Mouse (Mus musculus): ENCODE measurements around the gene Mgat4b. TPM values are rescaled to one million over a fixed set of nuclear protein-coding genes. Genes with fewer than 3 reads are reported as not detected.

The Mgat4b gene
- polyA plus RNA-seq, 1 experiment from 2014 or later, result 18.7 TPM

DNA sequence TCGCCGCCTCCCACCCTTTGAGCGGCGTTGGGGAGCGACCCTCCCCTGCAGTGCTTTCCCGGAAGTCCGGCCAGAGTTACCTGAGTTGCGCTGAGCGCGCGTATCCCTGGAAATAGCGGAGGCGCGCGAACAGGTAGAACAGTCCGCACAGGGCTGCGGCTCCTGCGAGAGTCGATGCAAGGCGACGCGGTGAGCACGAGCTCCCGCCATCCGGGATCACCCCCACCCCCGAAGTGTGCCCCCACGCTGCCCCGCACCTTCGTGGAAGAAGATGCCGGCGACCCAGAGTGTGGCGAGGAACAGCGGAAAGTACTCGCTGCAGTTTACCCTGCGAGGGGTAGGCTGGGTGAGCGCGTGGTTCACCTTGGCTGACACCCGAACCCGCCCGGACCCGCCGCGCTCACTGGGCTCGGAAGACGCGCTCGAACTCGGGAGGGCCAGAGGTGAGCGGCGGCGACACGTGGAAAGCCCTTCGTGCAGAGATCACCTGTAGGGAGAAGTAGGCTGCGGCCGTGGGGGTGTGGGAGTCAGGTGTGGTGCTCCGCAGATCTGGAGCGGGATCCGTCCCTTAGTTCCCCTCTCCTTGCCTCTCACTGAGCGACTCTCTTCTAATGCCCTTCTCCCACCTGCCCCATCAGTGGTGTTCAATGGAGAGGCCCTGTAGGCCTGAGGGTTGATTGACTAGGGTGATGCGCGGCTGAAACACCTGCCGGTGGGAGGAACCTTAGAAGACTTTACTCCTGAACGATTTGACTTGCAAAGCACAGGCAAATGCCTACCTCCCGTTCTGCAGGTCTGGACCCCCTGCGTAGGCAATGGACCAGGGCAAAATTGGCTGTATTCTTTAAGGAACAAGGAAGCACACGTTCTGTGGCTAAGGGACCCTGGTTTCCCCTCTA lies 26.5 kb downstream of the Mgat4b start:
- Histone ChIP-seq H3K9ac (ENCODE audit: low read length) (peak overlapping the region; percentile 61), H3K4me2 (peak overlapping the region; percentile 94), H3K27ac (ENCODE audit: low read depth, low read length) (no peak overlapping the region), H3K4me3 (ENCODE audit: low read depth, low read length) (peak overlapping the region; percentile 56), H3K36me3 (ENCODE audit: control insufficient read depth, insufficient read depth, low read length) (peaks cover 13% of the 10 kb centered on the region), H3K4me1 (ENCODE audit: control insufficient read depth, insufficient read depth, low read length) (peaks cover 12% of the 10 kb centered on the region), H3K9me3 (ENCODE audit: control insufficient read depth, low read length) (no peaks in the 10 kb centered on the region), H3K27me3 (ENCODE audit: control insufficient read depth, insufficient read depth, low read length) (peaks cover 20% of the 10 kb centered on the region)
- DNase-seq (ENCODE audit: low spot score, missing footprints), result no peak
- WGBS, result 2% methylated on average over 66 of the region's 66 CpGs
- ATAC-seq (ENCODE audit: low FRiP score), result peak; percentile 38

DNA sequence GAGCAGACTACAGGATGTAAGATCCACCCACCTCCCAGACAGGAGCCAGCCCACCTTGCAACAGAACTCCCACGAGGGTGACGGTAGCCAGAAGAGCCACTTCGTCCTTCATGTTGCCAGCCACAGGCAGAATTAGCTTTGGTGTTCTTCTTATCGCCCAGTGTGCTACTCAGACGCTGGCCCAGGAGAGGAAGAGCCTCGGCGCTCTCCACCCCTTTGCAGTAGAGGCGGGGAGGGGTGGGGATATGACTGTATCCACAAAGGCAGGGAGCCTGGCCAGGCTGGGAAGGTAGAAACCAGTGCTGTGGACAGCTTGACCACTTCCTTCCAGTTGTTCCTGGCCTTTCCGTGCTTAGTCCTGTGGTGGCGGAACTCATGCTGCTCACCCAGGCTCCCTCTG lies 27.6 kb downstream of the Mgat4b start, which contains the start of gene Ltc4s:
Gene Ltc4s, minus strand, starts transcription at position 293 of the 400 bp plus-strand sequence.
- Histone ChIP-seq H3K27me3 (ENCODE audit: control insufficient read depth, insufficient read depth, low read length) (peaks cover 20% of the 10 kb centered on the region), H3K9ac (ENCODE audit: low read length) (no peak within 1 kb of the TSS), H3K36me3 (ENCODE audit: control insufficient read depth, insufficient read depth, low read length) (peaks cover 9% of the 10 kb centered on the region), H3K9me3 (ENCODE audit: control insufficient read depth, low read length) (no peaks in the 10 kb centered on the region), H3K4me3 (ENCODE audit: low read depth, low read length) (peak within 1 kb of the TSS; percentile 56), H3K4me1 (ENCODE audit: control insufficient read depth, insufficient read depth, low read length) (peaks cover 12% of the 10 kb centered on the region), H3K27ac (ENCODE audit: low read depth, low read length) (no peak within 1 kb of the TSS), H3K4me2 (peak within 1 kb of the TSS; percentile 94)
- no peak for DNase-seq (ENCODE audit: low spot score, missing footprints)
- 49% methylated on average over 10 of the region's 10 CpGs for WGBS
- no peak for ATAC-seq (ENCODE audit: low FRiP score)

DNA sequence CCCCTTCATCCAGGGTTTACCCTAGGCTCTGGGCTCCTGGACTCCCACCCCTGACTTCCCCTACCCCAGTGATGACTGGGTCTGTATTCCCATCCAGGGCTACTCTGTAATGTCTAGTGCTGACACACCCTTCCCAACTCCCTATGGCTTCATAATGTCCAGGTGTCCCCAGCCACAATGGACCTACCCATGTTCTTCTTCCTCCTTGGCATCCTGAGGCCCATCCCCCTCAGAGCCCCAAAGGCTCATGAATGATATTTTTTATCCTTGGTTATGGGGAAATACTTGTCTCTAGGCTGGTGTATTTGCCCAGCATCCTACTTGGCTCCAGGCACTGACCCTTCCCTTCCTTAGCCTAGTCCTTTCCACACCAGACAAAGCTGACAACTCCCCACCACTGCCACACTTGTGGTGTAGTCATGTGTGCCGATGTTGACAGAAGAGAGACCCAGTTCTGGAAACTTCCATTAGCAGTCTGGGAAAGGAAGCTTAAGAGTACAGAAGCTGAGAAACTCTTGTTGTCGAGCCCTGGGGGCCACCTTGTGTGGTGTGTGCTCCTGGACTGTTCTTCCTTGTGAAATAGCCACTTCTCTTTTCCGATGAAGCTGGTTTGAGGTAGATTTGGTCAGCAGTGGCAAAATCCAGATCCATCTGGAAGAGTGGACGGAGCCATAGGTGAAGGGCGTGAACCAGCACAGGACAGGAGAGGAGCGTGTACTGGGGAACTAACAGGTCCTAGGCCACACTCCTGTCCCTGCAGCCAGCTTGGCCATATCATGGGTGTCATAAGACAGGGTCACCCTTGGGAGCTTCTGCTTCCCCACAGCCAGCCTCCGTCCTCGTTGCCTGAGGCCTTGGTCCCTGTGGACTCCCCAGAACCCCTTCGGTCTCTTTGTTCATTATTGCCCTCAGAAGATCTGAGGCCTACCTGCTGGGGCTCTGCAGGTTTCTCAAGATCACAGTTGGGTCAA lies 28.4 kb downstream of the Mgat4b start:
- Histone ChIP-seq H3K36me3 (ENCODE audit: control insufficient read depth, insufficient read depth, low read length) (peaks cover 5% of the 10 kb centered on the region; the same call in 1 of the 2 replicates), H3K9me3 (ENCODE audit: control insufficient read depth, low read length) (no peaks in the 10 kb centered on the region), H3K4me2 (no peak overlapping the region), H3K27ac (ENCODE audit: low read depth, low read length) (no peak overlapping the region), H3K9ac (ENCODE audit: low read length) (no peak overlapping the region), H3K4me1 (ENCODE audit: control insufficient read depth, insufficient read depth, low read length) (peaks cover 12% of the 10 kb centered on the region), H3K4me3 (ENCODE audit: low read depth, low read length) (no peak overlapping the region), H3K27me3 (ENCODE audit: control insufficient read depth, insufficient read depth, low read length) (peaks cover 20% of the 10 kb centered on the region)
- ATAC-seq (ENCODE audit: low FRiP score) (no peak), DNase-seq (ENCODE audit: low spot score, missing footprints) (no peak)
- WGBS, result 91% methylated on average over 9 of the region's 9 CpGs

GRCm38 (mm10) chr11:50240235-50240911 lies 29.7 kb downstream of the Mgat4b start:
- H3K27me3 ChIP-seq (ENCODE audit: control insufficient read depth, insufficient read depth, low read length), result peaks cover 20% of the 10 kb centered on the region
- 94% methylated on average over 7 of the region's 7 CpGs for WGBS

DNA sequence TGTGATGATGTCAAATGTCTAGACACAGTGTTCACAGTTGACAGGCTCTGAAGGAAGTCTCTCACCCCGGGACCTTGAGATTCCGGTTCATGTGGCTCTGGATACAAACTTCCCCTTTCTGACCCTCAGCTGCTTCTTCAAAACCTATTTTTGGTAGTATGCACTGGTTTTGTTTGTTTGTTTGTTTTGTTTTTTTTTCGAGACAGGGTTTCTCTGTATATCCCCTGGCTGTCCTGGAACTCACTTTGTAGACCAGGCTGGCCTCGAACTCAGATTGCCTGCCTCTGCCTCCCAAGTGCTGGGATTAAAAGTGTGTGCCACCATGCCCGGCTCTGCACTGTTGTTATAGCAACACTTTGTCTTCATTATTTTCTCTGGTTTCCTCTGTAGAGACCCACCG lies 33.2 kb downstream of the Mgat4b start:
- H3K4me3 ChIP-seq (ENCODE audit: low read depth, low read length), result no peak overlapping the region
- H3K27me3 ChIP-seq (ENCODE audit: control insufficient read depth, insufficient read depth, low read length), result no peaks in the 10 kb centered on the region; the same call in 1 of the 2 replicates
- no peak for ATAC-seq (ENCODE audit: low FRiP score)
- no peaks in the 10 kb centered on the region for H3K36me3 ChIP-seq (ENCODE audit: control insufficient read depth, insufficient read depth, low read length)
- no peak overlapping the region for H3K4me2 ChIP-seq
- H3K9me3 ChIP-seq (ENCODE audit: control insufficient read depth, low read length), result no peaks in the 10 kb centered on the region
- 82% methylated on average over 6 of the region's 6 CpGs for WGBS
- DNase-seq (ENCODE audit: low spot score, missing footprints), result no peak
- H3K9ac ChIP-seq (ENCODE audit: low read length), result no peak overlapping the region
- no peaks in the 10 kb centered on the region for H3K4me1 ChIP-seq (ENCODE audit: control insufficient read depth, insufficient read depth, low read length)
- H3K27ac ChIP-seq (ENCODE audit: low read depth, low read length), result no peak overlapping the region

More at GRCm38 (mm10) chr11:50240235-50240911, 29.7 kb downstream of the Mgat4b start:
- no peak for DNase-seq (ENCODE audit: low spot score, missing footprints)
- Histone ChIP-seq H3K36me3 (ENCODE audit: control insufficient read depth, insufficient read depth, low read length) (no peaks in the 10 kb centered on the region), H3K4me3 (ENCODE audit: low read depth, low read length) (no peak overlapping the region), H3K9me3 (ENCODE audit: control insufficient read depth, low read length) (no peaks in the 10 kb centered on the region), H3K27ac (ENCODE audit: low read depth, low read length) (no peak overlapping the region), H3K4me2 (no peak overlapping the region), H3K4me1 (ENCODE audit: control insufficient read depth, insufficient read depth, low read length) (peaks cover 12% of the 10 kb centered on the region), H3K9ac (ENCODE audit: low read length) (no peak overlapping the region)
- no peak for ATAC-seq (ENCODE audit: low FRiP score)

- 70% methylated on average over 5 of the region's 5 CpGs for WGBS
- Histone ChIP-seq H3K36me3 (ENCODE audit: control insufficient read depth, insufficient read depth, low read length) (no peaks in the 10 kb centered on the region), H3K27ac (ENCODE audit: low read depth, low read length) (no peak overlapping the region), H3K4me1 (ENCODE audit: control insufficient read depth, insufficient read depth, low read length) (no peaks in the 10 kb centered on the region), H3K27me3 (ENCODE audit: control insufficient read depth, insufficient read depth, low read length) (no peaks in the 10 kb centered on the region), H3K4me3 (ENCODE audit: low read depth, low read length) (no peak overlapping the region), H3K9me3 (ENCODE audit: control insufficient read depth, low read length) (no peaks in the 10 kb centered on the region), H3K4me2 (no peak overlapping the region), H3K9ac (ENCODE audit: low read length) (no peak overlapping the region)
- ATAC-seq (ENCODE audit: low FRiP score) (no peak), DNase-seq (ENCODE audit: low spot score, missing footprints) (no peak)
Measured at GRCm38 (mm10) chr11:50245269-50245668, 34.6 kb downstream of the Mgat4b start.

- no peaks in the 10 kb centered on the region for H3K36me3 ChIP-seq (ENCODE audit: control insufficient read depth, insufficient read depth, low read length)
- no peaks in the 10 kb centered on the region for H3K4me1 ChIP-seq (ENCODE audit: control insufficient read depth, insufficient read depth, low read length)
- no peak overlapping the region for H3K4me3 ChIP-seq (ENCODE audit: low read depth, low read length)
- no peaks in the 10 kb centered on the region for H3K9me3 ChIP-seq (ENCODE audit: control insufficient read depth, low read length)
- no peak overlapping the region for H3K4me2 ChIP-seq
- ATAC-seq (ENCODE audit: low FRiP score) (no peak), DNase-seq (ENCODE audit: low spot score, missing footprints) (no peak)
- 88% methylated on average over 7 of the region's 7 CpGs for WGBS
- no peak overlapping the region for H3K9ac ChIP-seq (ENCODE audit: low read length)
- H3K27ac ChIP-seq (ENCODE audit: low read depth, low read length), result no peak overlapping the region
- H3K27me3 ChIP-seq (ENCODE audit: control insufficient read depth, insufficient read depth, low read length), result no peaks in the 10 kb centered on the region
Measured at GRCm38 (mm10) chr11:50248473-50249171, 37.9 kb downstream of the Mgat4b start.

DNA sequence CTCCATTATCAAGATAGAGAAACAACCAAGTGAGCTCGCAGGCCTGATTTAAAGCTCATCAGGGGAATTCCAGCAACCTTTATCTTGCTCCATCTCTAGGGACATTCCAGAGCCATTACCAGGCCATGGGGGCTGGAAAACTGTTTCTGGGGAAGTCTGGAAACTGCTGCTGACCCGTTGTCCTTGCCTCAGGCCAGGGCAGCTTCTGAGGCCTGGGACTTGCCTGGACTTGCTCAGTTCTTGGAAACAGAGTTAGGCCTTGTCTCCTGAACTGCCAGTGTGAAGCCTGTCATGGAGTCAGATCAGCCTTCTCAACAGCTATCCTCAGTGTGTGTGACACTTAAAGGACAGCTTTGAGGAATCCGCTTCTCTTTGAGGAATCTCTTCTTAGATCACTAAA lies 41.5 kb downstream of the Mgat4b start:
- DNase-seq (ENCODE audit: low spot score, missing footprints) (no peak), ATAC-seq (ENCODE audit: low FRiP score) (no peak)
- Histone ChIP-seq H3K27me3 (ENCODE audit: control insufficient read depth, insufficient read depth, low read length) (no peaks in the 10 kb centered on the region), H3K27ac (ENCODE audit: low read depth, low read length) (no peak overlapping the region), H3K9me3 (ENCODE audit: control insufficient read depth, low read length) (no peaks in the 10 kb centered on the region), H3K4me2 (no peak overlapping the region), H3K9ac (ENCODE audit: low read length) (no peak overlapping the region), H3K36me3 (ENCODE audit: control insufficient read depth, insufficient read depth, low read length) (0 out of 2 replicates have a peak, but pooled peaks cover 4% of the 10 kb centered on the region), H3K4me1 (ENCODE audit: control insufficient read depth, insufficient read depth, low read length) (no peaks in the 10 kb centered on the region), H3K4me3 (ENCODE audit: low read depth, low read length) (no peak overlapping the region)
- WGBS, result 71% methylated on average over 3 of the region's 3 CpGs
